Mouse (Mus musculus): Measurements from ENCODE around the gene Pctp. TPM values are rescaled to one million over a fixed set of nuclear protein-coding genes. Genes with fewer than 3 reads are reported as not detected.
A peak's percentile ranks its signal among the peaks of the same experiment; 100 is the strongest.

Pctp gene
- polyA plus RNA-seq, 1 experiment from 2014 or later: 16.9 TPM

DNA sequence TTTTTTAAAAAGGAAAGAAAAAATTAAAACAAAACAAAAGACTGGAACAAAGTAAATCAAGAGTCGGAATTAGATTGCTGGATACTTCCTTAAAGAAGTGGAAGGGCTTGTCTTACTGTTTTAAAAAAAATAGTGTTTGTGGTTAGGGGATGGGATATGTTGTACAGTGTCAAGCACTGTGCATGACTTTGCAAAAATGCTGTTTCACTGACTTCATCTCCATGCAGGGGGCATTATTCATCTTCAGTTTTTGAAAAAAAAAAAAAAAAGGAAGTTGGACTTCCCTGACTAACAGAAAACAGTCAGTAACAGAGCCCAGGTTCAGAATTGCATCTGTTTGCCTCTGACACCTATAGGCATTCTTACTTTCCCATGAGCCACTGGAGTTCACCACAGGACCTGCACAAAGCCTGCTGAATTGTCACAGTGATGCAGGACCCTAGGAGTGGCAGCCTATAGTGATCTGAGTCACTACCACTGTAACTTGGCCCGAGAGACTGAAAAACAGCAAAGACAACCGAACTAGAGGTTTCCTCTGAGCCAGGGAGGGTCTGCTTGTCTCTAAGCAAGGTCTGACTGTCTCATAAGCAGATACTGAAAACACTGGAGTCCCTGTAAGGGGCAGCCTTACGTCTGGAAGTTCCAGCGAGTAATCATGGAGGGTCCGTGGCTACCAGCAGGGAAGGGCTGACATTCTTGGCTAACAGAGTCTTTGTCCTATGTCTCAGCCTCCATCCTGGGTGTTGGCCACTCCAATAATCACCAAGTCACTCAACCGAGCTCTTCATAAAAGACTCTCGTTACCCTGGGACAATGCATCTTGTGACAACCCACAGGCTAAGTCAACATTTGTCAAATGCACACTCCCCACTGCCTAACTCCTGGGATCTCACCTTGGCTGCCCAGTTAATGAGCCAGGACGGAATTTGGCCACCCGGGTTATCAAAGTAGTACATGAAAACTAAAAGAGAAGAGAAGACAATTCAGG is 17.2 kb downstream of the Pctp start:
- DNase-seq (ENCODE audit: low spot score): no peak
- Histone ChIP-seq H3K36me3 (replicated peaks) (peaks cover 7% of the 10 kb centered on the region; the same call in 1 of the 2 replicates), H3K27ac (replicated peaks) (no peak overlapping the region), H3K4me3 (no peak overlapping the region), H3K9me3 (no peaks in the 10 kb centered on the region), H3K27me3 (replicated peaks; ENCODE audit: low read depth, poor library complexity, severe bottlenecking) (no peaks in the 10 kb centered on the region), H3K4me1 (no peaks in the 10 kb centered on the region)
- WGBS: 67% methylated on average over 10 of the region's 10 CpGs

- H3K4me3 ChIP-seq: no peak overlapping the region
- WGBS: 93% methylated on average over 5 of the region's 5 CpGs
- H3K27me3 ChIP-seq (replicated peaks; ENCODE audit: low read depth, poor library complexity, severe bottlenecking): no peaks in the 10 kb centered on the region
- no peak for DNase-seq (ENCODE audit: low spot score)
- no peak overlapping the region for H3K27ac ChIP-seq (replicated peaks)
- peaks cover 7% of the 10 kb centered on the region; the same call in 1 of the 2 replicates for H3K36me3 ChIP-seq (replicated peaks)
- no peaks in the 10 kb centered on the region for H3K4me1 ChIP-seq
- H3K9me3 ChIP-seq: no peaks in the 10 kb centered on the region
Measured at GRCm38 (mm10) chr11:89984436-89984835, 18.3 kb downstream of the Pctp start.

GRCm38 (mm10) chr11:89982918-89983317 is 19.8 kb downstream of the Pctp start:
- Histone ChIP-seq H3K36me3 (replicated peaks) (peaks cover 7% of the 10 kb centered on the region; the same call in 1 of the 2 replicates), H3K4me1 (peaks cover 10% of the 10 kb centered on the region), H3K27ac (replicated peaks) (no peak overlapping the region), H3K9me3 (no peaks in the 10 kb centered on the region), H3K4me3 (no peak overlapping the region), H3K27me3 (replicated peaks; ENCODE audit: low read depth, poor library complexity, severe bottlenecking) (no peaks in the 10 kb centered on the region)
- no peak for DNase-seq (ENCODE audit: low spot score)
- WGBS: 80% methylated on average over 2 of the region's 2 CpGs

DNA sequence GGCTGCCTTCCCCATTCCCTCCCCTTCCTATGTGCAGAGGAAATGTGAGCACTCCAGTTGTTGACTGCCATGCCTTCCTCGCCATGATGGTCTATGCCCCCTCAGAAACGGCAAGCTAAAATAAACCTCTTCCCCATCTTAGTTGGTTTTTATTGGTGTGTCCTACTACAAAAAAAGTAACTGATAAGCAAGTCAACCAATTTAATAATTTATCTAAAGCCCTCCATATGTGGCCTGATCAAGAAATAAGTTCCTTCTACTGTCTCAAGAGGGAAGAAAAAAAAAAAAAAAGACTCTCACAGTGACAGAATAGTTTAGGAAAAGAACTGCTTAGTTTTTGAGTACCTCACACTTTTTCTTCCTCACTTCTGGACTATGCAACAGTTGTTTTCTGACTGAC is 22.6 kb downstream of the Pctp start:
- 95% methylated on average over 2 of the region's 2 CpGs for WGBS
- peaks cover 13% of the 10 kb centered on the region for H3K4me1 ChIP-seq
- H3K27me3 ChIP-seq (replicated peaks; ENCODE audit: low read depth, poor library complexity, severe bottlenecking): no peaks in the 10 kb centered on the region
- H3K9me3 ChIP-seq: no peaks in the 10 kb centered on the region
- H3K36me3 ChIP-seq (replicated peaks): peaks cover 7% of the 10 kb centered on the region; the same call in 1 of the 2 replicates
- no peak for DNase-seq (ENCODE audit: low spot score)
- no peak overlapping the region for H3K4me3 ChIP-seq
- H3K27ac ChIP-seq (replicated peaks): no peak overlapping the region

DNA sequence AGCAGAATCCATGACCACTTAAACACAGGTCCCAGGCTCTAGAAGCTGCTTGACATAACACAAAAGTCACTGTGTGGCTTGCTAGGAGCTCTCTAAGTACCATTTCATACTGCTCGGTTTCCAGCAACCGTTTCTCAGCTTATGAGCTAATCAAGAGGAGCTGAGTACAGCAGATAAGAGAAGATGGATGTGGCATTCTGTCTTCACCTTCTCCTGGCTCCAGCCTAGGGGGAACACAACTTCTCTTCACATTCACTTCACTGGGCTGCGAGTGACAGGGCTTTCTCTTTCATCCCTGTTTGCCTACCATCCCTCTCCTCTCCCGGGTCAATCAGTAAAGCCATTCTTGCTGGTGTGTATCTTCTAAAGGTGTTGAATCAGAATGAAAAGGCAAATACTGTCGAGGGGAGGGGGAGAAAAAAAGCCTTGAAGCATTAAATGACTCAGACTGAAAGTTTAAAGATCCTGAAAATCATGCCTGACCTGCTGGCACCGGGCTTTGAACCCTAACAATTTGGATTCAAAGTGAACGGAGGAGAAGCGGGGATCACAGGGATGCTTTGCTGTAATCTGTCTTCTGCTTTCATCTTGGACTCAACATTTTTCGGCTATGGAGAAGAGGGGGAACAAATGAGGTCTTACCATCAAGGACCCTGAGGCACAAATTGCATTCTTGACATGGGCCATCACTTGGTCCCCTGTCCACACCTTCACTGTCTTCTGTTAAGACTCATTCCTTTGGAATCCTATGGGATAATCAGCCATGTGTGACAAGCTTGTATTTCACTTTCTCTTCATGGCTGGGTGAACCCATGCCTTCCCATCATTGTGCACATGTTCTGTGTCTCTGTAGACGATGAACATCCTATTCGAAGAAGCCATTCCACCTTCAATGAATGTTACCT is 23.5 kb downstream of the Pctp start:
- Histone ChIP-seq H3K27ac (replicated peaks) (no peak overlapping the region), H3K27me3 (replicated peaks; ENCODE audit: low read depth, poor library complexity, severe bottlenecking) (no peaks in the 10 kb centered on the region), H3K9me3 (no peaks in the 10 kb centered on the region), H3K4me1 (peaks cover 13% of the 10 kb centered on the region), H3K4me3 (no peak overlapping the region), H3K36me3 (replicated peaks) (peaks cover 5% of the 10 kb centered on the region; the same call in 1 of the 2 replicates)
- DNase-seq (ENCODE audit: low spot score): no peak
- 75% methylated on average over 11 of the region's 11 CpGs for WGBS

- 35% methylated on average over 11 of the region's 11 CpGs for WGBS
- H3K36me3 ChIP-seq (replicated peaks): no peaks in the 10 kb centered on the region
- no peaks in the 10 kb centered on the region for H3K9me3 ChIP-seq
- DNase-seq (ENCODE audit: low spot score): peak; percentile 17
- no peaks in the 10 kb centered on the region for H3K27me3 ChIP-seq (replicated peaks; ENCODE audit: low read depth, poor library complexity, severe bottlenecking)
- H3K4me3 ChIP-seq: no peak overlapping the region
- no peak overlapping the region; the same call in 1 of the 2 replicates for H3K27ac ChIP-seq (replicated peaks)
- H3K4me1 ChIP-seq: peaks cover 13% of the 10 kb centered on the region
Measured at GRCm38 (mm10) chr11:89978353-89978831, 24.3 kb downstream of the Pctp start.

DNA sequence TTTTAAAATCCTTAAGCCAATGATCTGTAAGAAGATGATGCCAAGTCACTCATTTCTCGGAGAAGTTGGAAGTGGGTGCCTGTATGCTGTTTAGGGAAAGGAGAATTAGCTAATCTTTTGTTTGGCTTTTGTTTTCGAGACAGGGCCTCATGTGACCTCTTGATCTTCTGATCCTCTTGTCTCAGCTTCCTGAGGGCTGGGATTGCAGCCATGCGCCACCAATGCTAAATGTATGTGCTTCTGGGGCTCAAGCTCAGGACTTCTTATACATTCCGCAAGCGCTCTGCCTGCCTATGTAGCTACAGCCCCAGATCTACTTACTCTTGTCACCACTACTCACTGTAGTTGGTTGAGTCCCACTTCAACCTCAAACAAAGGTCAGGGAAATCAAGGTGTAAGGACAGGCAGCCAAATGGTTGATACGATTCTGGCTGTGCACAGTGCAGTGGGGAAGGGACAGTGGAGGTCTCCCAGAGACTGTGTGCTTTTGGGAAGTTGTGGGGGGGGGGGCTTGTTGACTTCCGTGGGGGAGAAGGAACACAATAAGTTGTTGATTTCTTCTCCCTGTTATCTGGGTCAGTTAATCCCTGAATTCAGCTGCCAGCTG is 24.8 kb downstream of the Pctp start:
- Histone ChIP-seq H3K9me3 (no peaks in the 10 kb centered on the region), H3K27ac (replicated peaks) (no peak overlapping the region; the same call in 1 of the 2 replicates), H3K27me3 (replicated peaks; ENCODE audit: low read depth, poor library complexity, severe bottlenecking) (no peaks in the 10 kb centered on the region), H3K4me3 (no peak overlapping the region), H3K4me1 (peaks cover 13% of the 10 kb centered on the region), H3K36me3 (replicated peaks) (no peaks in the 10 kb centered on the region)
- no peak for DNase-seq (ENCODE audit: low spot score)
- WGBS: 47% methylated on average over 7 of the region's 7 CpGs

DNA sequence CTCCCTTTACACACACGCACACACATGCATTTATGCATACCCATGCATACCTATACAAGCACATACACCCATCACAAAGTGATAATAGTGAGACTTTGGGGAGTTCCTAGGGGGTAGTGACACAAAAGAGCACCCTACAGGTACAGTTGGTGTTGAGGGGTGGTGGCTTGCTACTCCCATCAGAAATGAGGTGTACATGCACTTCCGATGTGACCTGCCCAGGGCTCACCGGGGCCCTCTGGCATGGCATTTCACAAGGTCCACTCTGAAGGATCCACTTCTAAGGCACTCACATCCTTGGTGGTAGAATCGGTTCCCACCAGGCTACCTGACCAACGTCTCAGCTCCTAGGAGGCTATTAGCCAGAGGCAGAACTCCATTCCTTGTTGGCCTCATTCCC is 26.3 kb downstream of the Pctp start:
- Histone ChIP-seq H3K4me1 (peaks cover 13% of the 10 kb centered on the region), H3K9me3 (no peaks in the 10 kb centered on the region), H3K27me3 (replicated peaks; ENCODE audit: low read depth, poor library complexity, severe bottlenecking) (no peaks in the 10 kb centered on the region), H3K4me3 (no peak overlapping the region), H3K27ac (replicated peaks) (no peak overlapping the region), H3K36me3 (replicated peaks) (no peaks in the 10 kb centered on the region)
- 96% methylated on average over 5 of the region's 5 CpGs for WGBS
- DNase-seq (ENCODE audit: low spot score): no peak

DNA sequence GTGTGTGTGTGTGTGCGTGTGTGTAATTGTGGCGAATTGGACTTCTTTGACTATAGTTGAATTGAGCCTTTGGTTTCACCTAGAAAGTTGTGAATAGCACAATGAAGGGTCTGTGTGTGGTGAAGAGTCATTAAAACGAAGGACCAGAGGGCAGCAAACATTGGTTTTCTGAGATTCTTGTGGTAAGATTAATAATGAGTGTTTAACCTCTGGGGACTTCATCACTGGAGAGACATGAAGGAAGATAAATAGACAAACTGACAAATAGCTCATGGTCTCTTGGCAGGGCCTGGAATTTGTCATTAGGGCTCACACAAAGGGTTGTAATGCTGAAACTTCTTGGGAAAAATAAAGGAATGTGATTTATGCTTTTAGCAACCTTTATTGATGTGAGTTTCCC is 31.4 kb downstream of the Pctp start:
- H3K27ac ChIP-seq (replicated peaks): no peak overlapping the region
- no peak for DNase-seq (ENCODE audit: low spot score)
- no peaks in the 10 kb centered on the region; the same call in 1 of the 2 replicates for H3K4me1 ChIP-seq
- H3K9me3 ChIP-seq: no peaks in the 10 kb centered on the region
- H3K36me3 ChIP-seq (replicated peaks): no peaks in the 10 kb centered on the region
- H3K4me3 ChIP-seq: no peak overlapping the region
- no peaks in the 10 kb centered on the region for H3K27me3 ChIP-seq (replicated peaks; ENCODE audit: low read depth, poor library complexity, severe bottlenecking)
- WGBS: 60% methylated on average over 3 of the region's 3 CpGs

DNA sequence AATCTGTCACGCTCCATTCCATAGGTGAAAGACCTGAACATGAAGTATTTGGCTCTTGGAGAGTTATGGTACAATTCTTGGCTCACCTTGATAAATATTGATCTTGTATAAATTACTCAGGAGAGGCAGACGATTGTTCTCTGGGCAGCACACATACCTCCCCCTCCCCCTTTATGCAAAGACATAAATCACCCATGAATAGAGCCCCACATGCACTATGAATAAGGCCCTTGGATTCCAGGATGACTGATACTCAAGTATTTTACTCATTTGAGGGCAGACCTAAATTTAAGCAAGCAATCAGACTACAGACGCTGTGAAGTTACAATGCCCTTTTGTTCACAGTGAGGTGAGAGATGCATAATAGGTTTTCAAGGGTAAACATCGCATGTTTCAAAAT is 32.0 kb downstream of the Pctp start:
- Histone ChIP-seq H3K9me3 (no peaks in the 10 kb centered on the region), H3K4me3 (no peak overlapping the region), H3K27ac (replicated peaks) (no peak overlapping the region), H3K4me1 (no peaks in the 10 kb centered on the region; the same call in 1 of the 2 replicates), H3K27me3 (replicated peaks; ENCODE audit: low read depth, poor library complexity, severe bottlenecking) (no peaks in the 10 kb centered on the region), H3K36me3 (replicated peaks) (no peaks in the 10 kb centered on the region)
- no peak for DNase-seq (ENCODE audit: low spot score)
- WGBS: 67% methylated on average over 4 of the region's 4 CpGs

- DNase-seq (ENCODE audit: low spot score): no peak
- no peaks in the 10 kb centered on the region; the same call in 1 of the 2 replicates for H3K4me1 ChIP-seq
- H3K4me3 ChIP-seq: no peak overlapping the region
- H3K27ac ChIP-seq (replicated peaks): no peak overlapping the region
- 77% methylated on average over 4 of the region's 4 CpGs for WGBS
- no peaks in the 10 kb centered on the region for H3K9me3 ChIP-seq
- no peaks in the 10 kb centered on the region for H3K36me3 ChIP-seq (replicated peaks)
- no peaks in the 10 kb centered on the region for H3K27me3 ChIP-seq (replicated peaks; ENCODE audit: low read depth, poor library complexity, severe bottlenecking)
Measured at GRCm38 (mm10) chr11:89969131-89969530, 33.6 kb downstream of the Pctp start.

GRCm38 (mm10) chr11:89950691-89951270 is 51.9 kb downstream of the Pctp start:
- no peak overlapping the region for H3K27ac ChIP-seq (replicated peaks)
- H3K9me3 ChIP-seq: no peaks in the 10 kb centered on the region
- no peak overlapping the region for H3K4me3 ChIP-seq
- H3K36me3 ChIP-seq (replicated peaks): no peaks in the 10 kb centered on the region
- no peaks in the 10 kb centered on the region for H3K27me3 ChIP-seq (replicated peaks; ENCODE audit: low read depth, poor library complexity, severe bottlenecking)
- DNase-seq (ENCODE audit: low spot score): no peak
- 84% methylated on average over 3 of the region's 3 CpGs for WGBS
- no peaks in the 10 kb centered on the region for H3K4me1 ChIP-seq
